Comparison of ENCODE assay signal across 14 mouse cellular contexts in the genomic region with DNA sequence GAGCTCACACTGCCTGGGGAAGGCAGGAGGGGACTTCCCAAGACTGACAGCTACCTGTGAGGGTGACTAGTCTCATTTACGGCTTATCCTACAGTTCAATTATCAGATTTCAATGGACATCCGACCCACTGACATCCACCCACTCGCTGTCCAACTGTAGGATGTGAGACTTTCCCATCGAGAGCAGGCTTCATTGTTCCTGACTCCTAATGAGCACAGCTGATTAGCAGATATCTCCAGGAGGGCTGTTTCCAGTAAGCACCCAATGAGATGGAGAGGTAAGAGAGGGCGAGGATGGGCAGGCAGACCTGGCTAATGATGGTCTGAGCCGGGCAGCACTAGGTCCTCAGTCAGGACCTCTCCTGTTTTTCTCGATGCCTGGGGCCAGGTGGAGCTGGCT.
DNase-seq lines count a peak whose midpoint lies in the region; ATAC-seq and TF ChIP-seq lines count a peak whose summit lies in the region.
"Had no signal": no experiment of that assay in that cellular context is flagged by ENCODE, and none has a peak within 500 bp of the region (broad histone marks: within the 10 kb centered on the region; RNA-seq: fewer than 3 reads in every experiment).

No protein-coding gene starts in this region.

- no peak overlapping the region for H3K4me3 ChIP-seq in heart, embryonic 15.5 days
- no peak overlapping the region for H3K4me3 ChIP-seq in liver, adult 2 months (ENCODE audit: insufficient read depth, low read depth, low read length)
- H3K4me3 ChIP-seq in liver, embryonic 11.5 days (ENCODE audit: low read depth, low read length): no peak overlapping the region
- no peak overlapping the region for H3K4me3 ChIP-seq in embryonic facial prominence, embryonic 14.5 days (ENCODE audit: low read depth, low read length)
- H3K4me3 ChIP-seq in small intestine, adult 2 months (ENCODE audit: low read depth, low read length): no peak overlapping the region
- H3K4me3 ChIP-seq in left cerebral cortex, adult 2 months: no peak overlapping the region
- H3K4me3 ChIP-seq: hindbrain, embryonic 13.5 days had no signal

- H3K27ac ChIP-seq in heart, embryonic 15.5 days: peak overlapping the region; percentile 51
- peak overlapping the region; percentile 38; the same call in 1 of the 2 replicates for H3K27ac ChIP-seq in liver, adult 2 months (replicated peaks; ENCODE audit: insufficient read depth, low read depth, low read length)
- H3K27ac ChIP-seq in liver, embryonic 11.5 days (ENCODE audit: low read depth, low read length): no peak overlapping the region
- peak overlapping the region; percentile 60 for H3K27ac ChIP-seq in embryonic facial prominence, embryonic 14.5 days (replicated peaks; ENCODE audit: low read depth, low read length)
- H3K27ac ChIP-seq in small intestine, adult 2 months (ENCODE audit: insufficient read depth, low read depth, low read length): peak overlapping the region; percentile 35
- H3K27ac ChIP-seq in left cerebral cortex, adult 2 months: no peak overlapping the region
- H3K27ac ChIP-seq: hindbrain, embryonic 13.5 days had no signal

- no peaks in the 10 kb centered on the region for H3K27me3 ChIP-seq in heart, embryonic 15.5 days
- no peaks in the 10 kb centered on the region for H3K27me3 ChIP-seq in liver, adult 2 months (ENCODE audit: control insufficient read depth, insufficient read depth, low read length)
- no peaks in the 10 kb centered on the region for H3K27me3 ChIP-seq in liver, embryonic 11.5 days (replicated peaks; ENCODE audit: control insufficient read depth, insufficient read depth, low read length)
- H3K27me3 ChIP-seq in embryonic facial prominence, embryonic 14.5 days (replicated peaks; ENCODE audit: control insufficient read depth, insufficient read depth, low read length): no peaks in the 10 kb centered on the region
- H3K27me3 ChIP-seq in small intestine, adult 2 months (ENCODE audit: control insufficient read depth, insufficient read depth, low read length): no peaks in the 10 kb centered on the region
- H3K27me3 ChIP-seq: hindbrain, embryonic 13.5 days had no signal

- no peaks in the 10 kb centered on the region for H3K9me3 ChIP-seq in heart, embryonic 15.5 days (replicated peaks)
- no peaks in the 10 kb centered on the region for H3K9me3 ChIP-seq in liver, embryonic 11.5 days (ENCODE audit: control insufficient read depth, low read length)
- H3K9me3 ChIP-seq in embryonic facial prominence, embryonic 14.5 days (ENCODE audit: control insufficient read depth, low read length): no peaks in the 10 kb centered on the region
- H3K9me3 ChIP-seq: hindbrain, embryonic 13.5 days had no signal

- no peaks in the 10 kb centered on the region for H3K79me2 ChIP-seq in liver, adult 2 months (ENCODE audit: control insufficient read depth, insufficient read depth, low read length)

- intact Hi-C loops in heart, postnatal 36 days (cut with DNase I): no loop called here
- intact Hi-C loops in left cerebral cortex, adult 2 months (cut with DNase I): no loop called here

- no peaks in the 10 kb centered on the region for H3K36me3 ChIP-seq in heart, embryonic 15.5 days
- H3K36me3 ChIP-seq in liver, adult 2 months (ENCODE audit: control insufficient read depth, insufficient read depth, low read length): no peaks in the 10 kb centered on the region
- H3K36me3 ChIP-seq in liver, embryonic 11.5 days (ENCODE audit: control insufficient read depth, insufficient read depth, low read length): no peaks in the 10 kb centered on the region
- no peaks in the 10 kb centered on the region for H3K36me3 ChIP-seq in embryonic facial prominence, embryonic 14.5 days (ENCODE audit: control insufficient read depth, insufficient read depth, low read length)
- no peaks in the 10 kb centered on the region for H3K36me3 ChIP-seq in small intestine, adult 2 months (ENCODE audit: control insufficient read depth, insufficient read depth, low read length)
- H3K36me3 ChIP-seq: hindbrain, embryonic 13.5 days had no signal

- WGBS in heart, embryonic 15.5 days: 67% methylated on average over 7 of the region's 7 CpGs
- WGBS in liver, adult 2 months: 78% methylated on average over 7 of the region's 7 CpGs
- WGBS in liver, embryonic 11.5 days: 68% methylated on average over 7 of the region's 7 CpGs
- WGBS in embryonic facial prominence, embryonic 14.5 days: 64% methylated on average over 7 of the region's 7 CpGs
- WGBS in small intestine, adult 2 months: 64% methylated on average over 7 of the region's 7 CpGs

- H3K9ac ChIP-seq in heart, embryonic 15.5 days: no peak overlapping the region
- no peak overlapping the region for H3K9ac ChIP-seq in liver, adult 2 months (ENCODE audit: low read depth, low read length)
- H3K9ac ChIP-seq in liver, embryonic 11.5 days (ENCODE audit: low read depth, low read length): no peak overlapping the region
- H3K9ac ChIP-seq in embryonic facial prominence, embryonic 14.5 days (ENCODE audit: low read depth, low read length): no peak overlapping the region
- H3K9ac ChIP-seq: forebrain, postnatal 0 days; hindbrain, embryonic 13.5 days; liver, postnatal 0 days had no signal

- no peak for TF ChIP-seq POLR2A in liver, adult 2 months (IDR thresholded peaks at IDR 0.05; ENCODE audit: extremely low read depth, insufficient read depth, low read length)
- TF ChIP-seq POLR2A in small intestine, adult 2 months (IDR thresholded peaks at IDR 0.05; ENCODE audit: low read depth, low read length): no peak

- no peak overlapping the region for H3K4me2 ChIP-seq in heart, embryonic 15.5 days
- H3K4me2 ChIP-seq in liver, embryonic 11.5 days: no peak overlapping the region
- no peak overlapping the region for H3K4me2 ChIP-seq in embryonic facial prominence, embryonic 14.5 days (ENCODE audit: low read depth, low read length)
- H3K4me2 ChIP-seq: hindbrain, embryonic 13.5 days had no signal

- peaks cover 44% of the 10 kb centered on the region for H3K4me1 ChIP-seq in heart, embryonic 15.5 days (replicated peaks)
- peaks cover 5% of the 10 kb centered on the region; the same call in 1 of the 2 replicates for H3K4me1 ChIP-seq in liver, adult 2 months (ENCODE audit: control insufficient read depth, insufficient read depth, low read length)
- H3K4me1 ChIP-seq in liver, embryonic 11.5 days (replicated peaks; ENCODE audit: control insufficient read depth, insufficient read depth, low read length): peaks cover 5% of the 10 kb centered on the region; the same call in 1 of the 2 replicates
- peaks cover 47% of the 10 kb centered on the region for H3K4me1 ChIP-seq in embryonic facial prominence, embryonic 14.5 days (ENCODE audit: control insufficient read depth, insufficient read depth, low read length)
- H3K4me1 ChIP-seq in small intestine, adult 2 months (ENCODE audit: control insufficient read depth, insufficient read depth, insufficient read length, low read length): peaks cover 4% of the 10 kb centered on the region; the same call in 1 of the 2 replicates

- DNase-seq in heart, postnatal 36 days: no peak
- no peak for DNase-seq in liver, adult 2 months (ENCODE audit: extremely low read depth, low read depth, low spot score)
- DNase-seq in liver, embryonic 11.5 days (ENCODE audit: low spot score): no peak
- DNase-seq in embryonic facial prominence, embryonic 14.5 days (ENCODE audit: low spot score): no peak
- no peak for DNase-seq in left cerebral cortex, adult 2 months (ENCODE audit: extremely low spot score in 1 of 2, low spot score in 2 of 2)
- DNase-seq: adrenal gland, postnatal 36 days; cerebellum, adult 9-11 months; embryo, embryonic 11 days; forebrain, postnatal 0 days; liver, postnatal 0 days had no signal

- TF ChIP-seq CTCF in liver, adult 2 months (IDR thresholded peaks at IDR 0.05; ENCODE audit: low read depth, low read length): no peak
- no peak for TF ChIP-seq CTCF in small intestine, adult 2 months (IDR thresholded peaks at IDR 0.05; ENCODE audit: extremely low read depth, insufficient read length, insufficient replicate concordance, low read depth, low read length)
- TF ChIP-seq CTCF in left cerebral cortex, adult 2 months (IDR thresholded peaks at IDR 0.05): no peak

- ATAC-seq in heart, embryonic 15.5 days (replicated peaks; ENCODE audit: insufficient number of reproducible peaks, insufficient read depth, low FRiP score, low read depth): no peak
- no peak for ATAC-seq in liver, embryonic 11.5 days (replicated peaks; ENCODE audit: low FRiP score)
- ATAC-seq in embryonic facial prominence, embryonic 14.5 days (ENCODE audit: low read depth): no peak
- no peak for ATAC-seq in monocyte, adult 5-6 weeks (replicated peaks; ENCODE audit: insufficient number of reproducible peaks, low FRiP score, low TSS enrichment, poor library complexity, severe bottlenecking)
- ATAC-seq: liver, postnatal 0 days had no signal

Comparison
In these comparisons a context has a peak if more than half of its experiments do, and no peak if none do; other contexts are left out.
1. H3K27ac ChIP-seq: peak in heart, embryonic 15.5 days (single experiment), liver, adult 2 months (single experiment), embryonic facial prominence, embryonic 14.5 days (single experiment) and small intestine, adult 2 months (single experiment); none in liver, embryonic 11.5 days (single experiment) and left cerebral cortex, adult 2 months (single experiment).